Mouse (Mus musculus) midbrain, embryonic 11.5 days (tissue): ENCODE data around the gene 1700001P01Rik. TPM values are rescaled to one million over a fixed set of nuclear protein-coding genes. Genes with fewer than 3 reads are reported as not detected.
"Not testable (repeated sequence)": the region's sequence is repeated elsewhere in the genome, so short reads cannot be mapped to it uniquely, and the experiment has no call there.

Experiments
- ATAC-seq: fragments of 200-750 bp; cut with Nextera tagmentation; 2 replicates; pipeline ENCODE4 v1.8.0; 2017; ENCODE audit warnings: moderate TSS enrichment, moderate library complexity; ENCODE audit not compliant: low FRiP score
- DNase-seq: peaks from one replicate; pipeline ENCODE4 v3.0.0; 2015; ENCODE audit warnings: low spot score; ENCODE audit errors: missing footprints
- H3K27ac ChIP-seq: fragments of 300-500 bp; sonication (generic); 2 replicates; pipeline ENCODE4 v1.5.1; 2014; ENCODE audit warnings: low read depth, low read length
- H3K27me3 ChIP-seq: fragments of 300-500 bp; sonication (generic); 2 replicates; pipeline ENCODE4 v1.6.1; 2014; ENCODE audit warnings: mild to moderate bottlenecking, low read length, moderate library complexity, mixed read lengths; ENCODE audit not compliant: control insufficient read depth, insufficient read depth
- H3K36me3 ChIP-seq: fragments of 300-500 bp; sonication (generic); 2 replicates; pipeline ENCODE4 v1.6.1; 2014; ENCODE audit warnings: mild to moderate bottlenecking, low read length, moderate library complexity, mixed read lengths; ENCODE audit not compliant: control insufficient read depth, insufficient read depth
- H3K4me1 ChIP-seq: fragments of 300-500 bp; sonication (generic); 2 replicates; pipeline ENCODE4 v1.6.1; 2014; ENCODE audit warnings: low read length; ENCODE audit not compliant: control insufficient read depth, insufficient read depth
- H3K4me2 ChIP-seq: fragments of 300-500 bp; sonication (generic); 2 replicates; pipeline ENCODE4 v1.6.1; 2014; ENCODE audit warnings: mild to moderate bottlenecking, moderate library complexity
- H3K4me3 ChIP-seq: fragments of 300-500 bp; sonication (generic); 2 replicates; pipeline ENCODE4 v1.5.1; 2014; ENCODE audit warnings: low read depth, low read length
- H3K9ac ChIP-seq: fragments of 300-500 bp; sonication (generic); 2 replicates; pipeline ENCODE4 v1.6.1; 2014; ENCODE audit warnings: low read length
- H3K9me3 ChIP-seq: fragments of 300-500 bp; sonication (generic); 2 replicates; pipeline ENCODE4 v1.6.1; 2016; ENCODE audit warnings: low read length; ENCODE audit not compliant: control insufficient read depth
- WGBS: fragments of 180-500 bp; shearing (Covaris S2); extraction: QIAGEN DNeasy Blood & Tissue Kit; methylation state at CpG from one replicate; pipeline ENCODE4 v1.1.7; 2014; 5-methylcytosine and 5-hydroxymethylcytosine counted together
- polyA plus RNA-seq: library from polyadenylated mRNA; unstranded; fragments of >200 nt; fragmentation: Nextera tagmentation; extraction: Ambion mirVana; gene quantifications from 2 replicates; pipeline ENCODE4 v1.2.1, GENCODE M21; 2014

The 1700001P01Rik gene
- polyA plus RNA-seq, 1 experiment from 2014 or later = 0.78 TPM

DNA sequence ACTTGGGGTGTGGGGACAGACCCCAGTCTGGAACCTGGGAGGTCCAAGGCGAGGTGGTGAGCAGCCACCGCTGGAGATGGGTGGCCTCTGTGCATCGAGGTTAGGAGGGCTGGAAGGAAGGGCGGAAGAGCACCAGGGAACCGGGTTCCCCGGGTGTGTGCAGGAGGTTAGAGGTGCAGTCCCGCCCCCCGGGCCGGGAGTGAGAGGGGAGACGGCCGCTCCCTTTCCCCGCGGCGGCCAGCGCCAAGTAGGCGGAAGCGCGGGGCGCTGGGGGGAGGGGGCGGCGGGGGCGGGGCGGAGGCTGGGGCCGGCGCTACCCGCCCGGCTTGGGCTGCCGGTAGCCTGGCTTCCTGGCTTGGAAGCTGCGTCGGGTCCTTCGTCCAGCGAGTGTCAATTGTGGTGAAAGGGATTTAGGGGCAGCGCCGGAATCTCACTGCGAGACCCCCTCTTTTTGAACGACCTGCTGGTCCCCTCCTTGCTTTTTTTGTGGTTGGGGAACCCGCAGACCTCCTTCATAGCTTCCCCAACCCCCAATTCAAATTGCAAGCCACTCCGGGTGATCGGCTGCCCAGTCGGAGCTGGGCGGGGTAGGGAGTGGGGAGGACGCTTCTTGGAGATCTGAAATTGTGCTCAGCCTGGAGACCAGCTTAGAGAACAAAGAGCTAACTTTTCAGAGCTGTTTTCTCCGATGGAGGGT, 24.4 kb upstream of the 1700001P01Rik start:
- Histone ChIP-seq H3K4me3 (peak overlapping the region; percentile 82), H3K27me3 (no peaks in the 10 kb centered on the region), H3K9ac (peak overlapping the region; percentile 88), H3K36me3 (no peaks in the 10 kb centered on the region), H3K4me2 (peak overlapping the region; percentile 50), H3K27ac (peak overlapping the region; percentile 81), H3K4me1 (peaks cover 21% of the 10 kb centered on the region), H3K9me3 (no peaks in the 10 kb centered on the region)
- peak; percentile 78 for ATAC-seq
- peak; percentile 97 for DNase-seq
- WGBS = under 1% methylated on average over 31 of the region's 43 CpGs

DNA sequence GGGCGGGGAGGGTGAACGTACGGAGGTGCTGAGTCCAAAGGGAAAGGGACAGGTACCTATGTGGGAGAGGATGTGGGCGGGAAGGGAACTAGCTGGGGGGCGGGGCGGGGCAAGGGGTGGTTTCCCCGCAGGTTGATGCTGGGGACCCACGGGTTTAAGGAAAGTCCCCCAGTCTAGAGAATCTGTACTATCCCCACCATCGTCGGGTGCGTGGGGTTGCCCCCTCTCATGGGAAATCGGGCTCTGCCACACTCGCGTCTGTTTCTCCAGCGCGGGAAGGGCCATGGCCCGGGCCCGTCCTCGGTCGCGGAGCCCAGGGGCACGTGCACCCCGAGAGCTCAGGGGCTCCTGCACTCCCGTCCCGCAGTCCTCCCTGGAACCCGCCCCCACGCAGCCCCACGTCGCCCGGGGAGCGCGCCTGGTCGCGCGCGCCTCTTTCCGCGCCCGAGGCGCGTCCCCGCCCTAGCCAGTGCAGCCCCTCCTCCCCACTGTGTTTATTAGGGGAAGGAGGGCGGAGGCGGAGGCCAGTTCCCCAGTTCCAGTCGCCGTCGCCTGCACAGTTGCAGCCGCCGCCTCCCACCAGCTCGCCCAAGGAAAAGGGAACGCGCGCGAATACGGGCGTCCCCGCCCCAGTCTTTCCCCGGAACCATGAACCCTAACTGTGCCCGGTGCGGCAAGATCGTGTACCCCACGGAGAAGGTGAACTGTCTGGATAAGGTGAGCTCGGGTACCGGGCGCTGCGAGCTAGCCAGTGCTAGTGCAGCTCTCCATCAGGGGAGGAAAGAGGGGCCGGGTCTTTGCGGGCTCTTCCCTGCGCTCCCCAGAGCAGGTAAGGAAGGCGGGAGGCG, 23.7 kb upstream of the 1700001P01Rik start:
- peak; percentile 79 for ATAC-seq
- Histone ChIP-seq H3K4me2 (peak overlapping the region; percentile 50), H3K9ac (peak overlapping the region; percentile 88), H3K4me1 (peaks cover 16% of the 10 kb centered on the region), H3K27ac (peak overlapping the region; percentile 81), H3K36me3 (no peaks in the 10 kb centered on the region), H3K27me3 (no peaks in the 10 kb centered on the region), H3K4me3 (peak overlapping the region; percentile 82), H3K9me3 (no peaks in the 10 kb centered on the region)
- DNase-seq = peak; percentile 99
- under 1% methylated on average over 64 of the region's 71 CpGs for WGBS

DNA sequence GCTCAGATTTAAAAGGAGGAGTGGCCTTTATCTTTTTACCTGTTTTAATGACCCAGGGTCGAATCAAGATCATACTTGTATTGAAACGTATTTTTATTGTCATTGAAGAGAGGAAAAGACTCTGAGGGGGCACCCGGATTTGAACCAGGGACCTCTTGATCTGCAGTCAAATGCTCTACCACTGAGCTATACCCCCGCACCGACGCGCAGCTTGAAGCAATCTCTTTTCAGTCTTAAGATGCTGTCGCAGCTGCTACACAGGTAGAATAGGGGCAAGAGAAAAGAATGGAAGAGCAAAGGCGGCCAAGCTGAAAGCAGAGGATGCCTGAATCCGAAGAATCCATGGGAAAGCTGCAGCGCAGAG, 23.0 kb upstream of the 1700001P01Rik start, which contains the start of gene Lasp1:
TSS of gene Lasp1 (plus strand) at position 219 of the 364 bp plus-strand sequence.
- DNase-seq (peak; percentile 99), ATAC-seq (peak; percentile 23; the same call in 1 of the 2 replicates)
- Histone ChIP-seq H3K4me3 (peak within 1 kb of the TSS; percentile 82), H3K27ac (peak within 1 kb of the TSS; percentile 81), H3K4me1 (peaks cover 16% of the 10 kb centered on the region), H3K9ac (peak within 1 kb of the TSS; percentile 88), H3K36me3 (no peaks in the 10 kb centered on the region), H3K27me3 (no peaks in the 10 kb centered on the region), H3K4me2 (peak within 1 kb of the TSS; percentile 50), H3K9me3 (no peaks in the 10 kb centered on the region)
- under 1% methylated on average over 11 of the region's 11 CpGs for WGBS

DNA sequence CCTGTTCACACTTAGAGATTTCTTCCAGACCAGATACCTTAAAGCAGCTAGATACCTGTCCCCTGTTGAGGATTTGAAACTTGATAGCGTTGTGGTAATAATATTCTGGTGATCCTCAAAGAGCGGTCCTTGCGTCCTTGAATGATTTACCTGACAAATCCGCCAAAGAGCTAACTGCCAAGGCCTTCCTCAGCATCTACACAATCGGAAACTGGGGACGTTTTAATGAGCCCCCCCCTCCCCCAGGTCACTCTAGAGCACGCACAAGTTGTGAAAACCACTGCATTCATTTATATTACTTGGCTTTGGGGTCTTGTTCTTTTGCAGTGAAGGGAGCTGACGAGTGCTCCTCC, 22.3 kb upstream of the 1700001P01Rik start:
- WGBS = 38% methylated on average over 8 of the region's 8 CpGs
- Histone ChIP-seq H3K27ac (no peak overlapping the region), H3K9me3 (no peaks in the 10 kb centered on the region), H3K4me3 (no peak overlapping the region), H3K9ac (no peak overlapping the region), H3K27me3 (no peaks in the 10 kb centered on the region), H3K36me3 (no peaks in the 10 kb centered on the region), H3K4me2 (no peak overlapping the region; the same call in 1 of the 2 replicates), H3K4me1 (peaks cover 16% of the 10 kb centered on the region)
- ATAC-seq = no peak
- peak; percentile 84 for DNase-seq

DNA sequence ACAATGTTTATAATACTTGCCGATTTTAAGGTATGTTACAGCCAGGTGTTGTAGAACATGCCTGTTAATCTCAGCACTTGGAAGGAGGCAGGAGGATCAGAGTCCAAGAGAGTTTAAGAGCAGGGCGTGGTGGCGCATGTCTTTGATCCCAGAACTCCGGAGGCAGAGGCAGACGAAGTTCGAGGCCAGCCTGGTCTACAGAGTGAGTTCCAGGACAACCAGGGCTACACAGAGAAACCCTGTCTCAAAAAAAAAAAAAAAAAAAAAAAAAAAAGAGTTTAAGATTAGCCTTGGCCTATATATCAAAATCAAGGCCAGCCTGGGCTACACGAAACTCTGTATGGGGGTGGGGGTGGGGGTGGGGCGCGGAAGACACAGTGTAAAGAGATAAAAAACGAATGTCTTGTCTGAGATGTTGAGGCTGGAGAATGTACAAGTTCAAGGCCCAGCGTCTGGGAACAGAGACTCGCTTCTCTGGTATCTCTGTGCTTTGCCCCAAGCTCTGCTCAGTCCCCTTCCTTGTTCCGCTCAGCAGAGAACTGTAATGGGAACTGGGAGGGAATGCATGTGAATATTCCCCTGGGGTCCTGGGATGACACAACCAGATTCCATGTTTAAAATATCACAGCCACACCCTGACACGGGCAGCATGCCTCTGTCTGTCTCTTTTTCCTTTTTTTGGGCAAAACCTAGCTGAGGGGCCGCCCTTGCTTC, 21.8 kb upstream of the 1700001P01Rik start:
- Histone ChIP-seq H3K36me3 (no peaks in the 10 kb centered on the region), H3K4me2 (no peak overlapping the region), H3K4me3 (no peak overlapping the region), H3K27me3 (no peaks in the 10 kb centered on the region), H3K4me1 (peaks cover 16% of the 10 kb centered on the region), H3K9me3 (no peaks in the 10 kb centered on the region), H3K27ac (no peak overlapping the region), H3K9ac (no peak overlapping the region)
- 63% methylated on average over 15 of the region's 15 CpGs for WGBS
- ATAC-seq (no peak), DNase-seq (peak; percentile 82)

DNA sequence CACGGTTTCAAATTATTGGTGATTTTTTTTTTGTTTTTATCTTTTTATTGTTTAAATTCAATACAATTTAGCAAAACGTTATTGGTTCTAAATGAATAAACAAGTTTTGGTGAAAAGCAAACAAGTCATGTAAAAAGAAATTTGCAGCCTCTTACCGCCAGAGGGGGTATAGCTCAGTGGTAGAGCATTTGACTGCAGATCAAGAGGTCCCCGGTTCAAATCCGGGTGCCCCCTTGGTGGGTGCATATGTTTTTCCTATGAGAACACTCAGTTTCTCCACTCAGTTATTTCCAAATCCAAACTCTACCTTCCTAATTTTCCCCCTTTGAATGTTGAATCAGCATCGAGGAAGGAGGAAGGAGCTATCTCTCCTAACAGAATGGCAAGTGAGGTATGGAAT, 21.2 kb upstream of the 1700001P01Rik start:
- DNase-seq = peak; percentile 97
- no peak for ATAC-seq
- peaks cover 9% of the 10 kb centered on the region for H3K4me1 ChIP-seq

DNA sequence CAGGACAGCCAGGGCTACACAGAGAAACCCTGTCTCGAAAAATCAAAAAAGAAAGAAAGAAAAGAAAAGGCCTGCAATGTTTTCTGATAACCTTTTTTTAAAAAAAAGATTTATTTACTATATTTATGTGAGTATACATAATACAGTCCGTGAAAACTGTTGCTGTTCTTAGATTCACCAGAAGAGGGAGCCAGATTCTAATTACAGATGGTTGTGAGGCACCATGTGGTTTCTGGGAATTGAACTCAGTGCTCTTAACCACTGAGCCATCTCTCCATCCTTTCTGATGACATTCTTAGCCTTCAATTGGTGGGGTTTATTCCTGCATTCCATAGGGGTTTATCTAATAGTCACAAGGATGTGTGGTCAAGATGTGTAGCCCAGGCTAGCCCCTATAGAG, 17.4 kb upstream of the 1700001P01Rik start:
- DNase-seq = peak; percentile 93
- no peaks in the 10 kb centered on the region for H3K36me3 ChIP-seq
- H3K27me3 ChIP-seq = no peaks in the 10 kb centered on the region
- H3K9me3 ChIP-seq = no peaks in the 10 kb centered on the region
- ATAC-seq = no peak
- H3K4me1 ChIP-seq = no peaks in the 10 kb centered on the region
- H3K27ac ChIP-seq = no peak overlapping the region
- no peak overlapping the region for H3K4me2 ChIP-seq
- no peak overlapping the region for H3K9ac ChIP-seq
- WGBS = 5% methylated on average over 2 of the region's 2 CpGs
- no peak overlapping the region for H3K4me3 ChIP-seq

More for the DNA sequence above, 21.2 kb upstream of the 1700001P01Rik start:
- whole genome bisulfite sequencing = 4% methylated on average over 6 of the region's 6 CpGs
- H3K27me3 ChIP-seq = no peaks in the 10 kb centered on the region
- H3K4me2 ChIP-seq = no peak overlapping the region
- no peak overlapping the region for H3K27ac ChIP-seq
- no peaks in the 10 kb centered on the region for H3K36me3 ChIP-seq
- H3K9me3 ChIP-seq = no peaks in the 10 kb centered on the region
- no peak overlapping the region for H3K4me3 ChIP-seq
- H3K9ac ChIP-seq = no peak overlapping the region

DNA sequence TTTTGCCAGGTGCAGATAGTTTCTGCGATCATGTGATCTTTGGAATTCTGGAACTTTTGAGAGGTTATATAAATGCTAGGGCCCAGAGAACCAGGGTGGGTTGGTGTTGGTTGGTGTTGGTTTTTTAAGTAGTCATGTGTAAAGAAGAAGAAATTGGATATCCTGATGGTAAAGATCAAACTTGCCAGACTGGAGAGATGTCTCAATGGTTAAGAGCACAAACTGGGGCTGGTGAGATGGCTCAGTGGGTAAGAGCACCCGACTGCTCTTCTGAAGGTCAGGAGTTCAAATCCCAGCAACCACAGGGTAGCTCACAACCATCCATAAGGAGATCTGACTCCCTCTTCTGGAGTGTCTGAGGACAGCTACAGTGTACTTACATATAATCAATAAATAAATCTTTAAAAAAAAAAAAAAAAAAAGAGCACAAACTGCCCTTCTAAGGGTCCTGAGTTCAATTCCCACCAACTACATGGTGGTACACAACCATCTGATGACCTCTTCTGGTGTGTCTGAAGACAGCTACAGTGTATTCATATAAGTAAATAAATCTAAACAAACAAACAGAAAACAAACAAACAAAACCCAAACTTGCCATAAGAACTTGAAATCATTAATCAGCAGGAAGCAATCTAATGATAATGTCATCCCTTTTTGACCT, 15.2 kb upstream of the 1700001P01Rik start:
- DNase-seq = peak; percentile 41
- H3K4me2 ChIP-seq, H3K27ac ChIP-seq, H3K36me3 ChIP-seq, ATAC-seq, H3K4me3 ChIP-seq, H3K27me3 ChIP-seq, H3K9ac ChIP-seq, H3K4me1 ChIP-seq, H3K9me3 ChIP-seq: not testable (repeated sequence)
- 81% methylated on average over 2 of the region's 2 CpGs for WGBS
